Mouse (Mus musculus) spleen, adult 2 months (tissue): Measurements from ENCODE around the gene Lrcol1.

Experiments
- CTCF ChIP-seq: fragments of 200-500 bp; IDR thresholded peaks from 2 replicates; pipeline ENCODE4 v1.5.1; 2011; ENCODE audit warnings: mild to moderate bottlenecking, inconsistent platforms; ENCODE audit not compliant: insufficient read depth, insufficient read length, insufficient replicate concordance; ENCODE audit errors: extremely low read depth
- POLR2A ChIP-seq: fragments of 200-500 bp; IDR thresholded peaks from 2 replicates; pipeline ENCODE4 v1.6.1; 2011; ENCODE audit warnings: low read depth, low read length, inconsistent platforms

GRCm38 (mm10) chr5:110354716-110355115 lies 10.2 kb downstream of the Lrcol1 start:
- TF ChIP-seq CTCF (peak; percentile 7; the same call in 1 of the 2 replicates), POLR2A (no peak)
